Mouse (Mus musculus) WW6 (cell line): ENCODE data around the gene Dnah11.
"Not testable (repeated sequence)": the region's sequence is repeated elsewhere in the genome, so short reads cannot be mapped to it uniquely, and the experiment has no call there.

ENCODE experiments used
- DNase-seq: peaks from one replicate; pipeline ENCODE4 v3.0.0-alpha.2; 2013; ENCODE audit warnings: low read depth, low spot score

Dnah11 gene

DNA sequence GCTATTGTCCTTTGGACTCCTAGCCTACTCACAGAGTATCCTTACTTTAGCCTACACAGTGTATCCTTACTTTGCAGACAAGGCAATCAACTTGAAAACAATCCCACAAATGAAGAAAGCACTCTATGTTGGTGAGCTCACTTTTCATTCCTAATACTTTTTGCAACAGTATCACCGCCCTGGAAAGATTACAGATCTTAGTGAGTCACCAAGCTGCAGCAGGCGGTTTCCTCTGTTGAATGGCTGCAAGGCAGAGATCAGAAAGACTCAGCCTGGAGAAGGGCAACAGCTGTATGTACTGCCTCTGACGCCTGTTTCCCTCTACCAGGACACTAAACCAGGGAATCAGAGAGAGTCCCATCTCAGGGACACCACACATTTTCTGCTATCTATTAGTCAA is 218.5 kb downstream of the Dnah11 start:
- no peak for DNase-seq

DNA sequence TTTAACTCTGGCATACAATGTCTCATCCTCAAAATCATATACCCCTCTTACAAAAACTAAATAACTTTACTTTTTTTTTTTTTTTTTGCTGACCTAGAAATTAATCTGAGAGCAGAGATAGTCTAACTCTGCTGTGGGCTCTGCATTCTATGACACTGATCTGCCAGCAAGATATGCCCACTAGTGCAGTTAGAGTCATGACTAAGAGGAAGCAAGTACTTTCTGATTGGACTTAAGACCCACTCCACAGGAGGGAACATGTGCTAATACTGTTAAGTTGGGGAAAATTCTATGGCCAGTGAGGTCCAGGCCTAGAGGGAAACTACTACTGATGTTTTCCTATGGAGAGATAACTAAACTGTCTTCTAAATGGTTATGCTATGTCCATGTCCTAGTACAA is 225.1 kb downstream of the Dnah11 start:
- no peak for DNase-seq

DNA sequence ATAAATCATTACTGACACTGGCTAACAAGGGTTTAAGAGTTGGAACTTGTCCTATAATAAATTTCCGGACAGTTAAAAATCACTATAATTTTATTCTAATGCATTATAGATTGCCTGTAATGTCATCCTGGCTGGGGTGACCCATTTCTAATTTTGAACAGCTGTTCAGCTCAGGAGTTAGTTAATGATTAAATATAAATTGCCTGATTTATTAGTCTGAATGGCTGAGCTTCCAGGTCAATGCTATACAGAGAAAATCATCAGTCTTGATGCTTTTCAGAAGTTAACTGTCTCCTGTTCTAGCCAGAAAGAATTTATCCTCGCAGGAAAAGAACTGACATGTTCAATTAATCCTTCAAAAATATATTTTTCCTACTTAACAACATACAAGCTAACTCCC is 236.1 kb downstream of the Dnah11 start:
- DNase-seq = no peak

DNA sequence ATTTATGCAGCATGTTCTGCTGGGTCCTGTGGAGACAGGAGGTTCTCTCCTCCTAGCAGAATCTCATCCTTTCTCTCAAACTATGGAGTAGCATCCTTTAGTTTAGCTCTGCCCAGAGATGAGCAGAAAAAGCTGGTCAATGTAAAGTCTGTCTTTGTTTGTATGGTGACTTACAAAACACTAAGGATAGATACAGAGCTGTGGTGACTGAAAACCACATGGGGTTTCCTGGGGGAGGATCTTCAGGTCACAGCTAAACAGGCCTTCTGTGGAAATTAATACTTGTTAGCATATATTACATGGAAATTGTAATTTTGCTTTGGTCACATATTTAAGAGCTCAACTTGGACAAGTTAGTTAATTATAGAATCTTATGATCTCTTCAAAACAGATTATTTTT is 239.6 kb downstream of the Dnah11 start:
- DNase-seq = no peak

DNA sequence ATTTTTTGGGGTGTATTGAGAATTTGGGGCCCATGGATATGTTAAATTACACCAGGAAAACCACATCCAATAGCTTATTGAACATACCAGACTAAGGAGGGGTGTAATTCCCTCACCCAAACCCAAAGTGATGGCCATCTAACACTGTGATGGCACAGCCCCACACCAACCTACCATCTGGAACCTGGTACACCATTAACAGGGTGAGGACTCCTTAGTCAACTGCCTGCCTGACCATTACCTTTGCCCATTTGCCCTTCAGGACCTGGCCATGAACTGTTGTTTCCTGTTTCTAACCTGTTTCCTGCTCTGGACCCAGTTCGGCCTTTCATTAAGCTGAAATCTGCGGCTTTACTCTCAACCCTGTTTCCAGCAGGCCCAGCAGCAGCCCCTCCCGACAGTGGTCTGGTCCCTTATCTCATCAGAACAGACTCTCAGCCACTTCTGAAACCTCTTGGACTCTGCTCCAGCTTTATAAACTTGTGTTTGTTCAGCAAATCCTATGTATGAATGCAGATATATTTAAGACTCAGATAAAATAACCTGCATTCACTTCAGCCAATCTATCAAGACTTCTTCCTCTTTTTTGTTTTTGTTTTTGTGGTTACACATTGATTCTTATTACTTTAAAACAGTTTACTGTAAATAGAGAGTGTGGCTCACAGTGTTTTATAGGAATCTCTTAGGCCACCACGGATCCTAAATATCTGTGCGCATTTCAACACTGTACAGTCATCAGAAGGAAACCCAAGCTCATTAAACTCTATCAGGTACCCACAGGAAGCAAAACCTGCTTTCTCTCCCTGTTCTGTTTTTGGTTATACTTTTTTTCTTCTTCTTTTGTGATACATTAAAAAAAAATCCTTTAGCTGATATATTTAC is 251.8 kb downstream of the Dnah11 start:
- DNase-seq = no peak

DNA sequence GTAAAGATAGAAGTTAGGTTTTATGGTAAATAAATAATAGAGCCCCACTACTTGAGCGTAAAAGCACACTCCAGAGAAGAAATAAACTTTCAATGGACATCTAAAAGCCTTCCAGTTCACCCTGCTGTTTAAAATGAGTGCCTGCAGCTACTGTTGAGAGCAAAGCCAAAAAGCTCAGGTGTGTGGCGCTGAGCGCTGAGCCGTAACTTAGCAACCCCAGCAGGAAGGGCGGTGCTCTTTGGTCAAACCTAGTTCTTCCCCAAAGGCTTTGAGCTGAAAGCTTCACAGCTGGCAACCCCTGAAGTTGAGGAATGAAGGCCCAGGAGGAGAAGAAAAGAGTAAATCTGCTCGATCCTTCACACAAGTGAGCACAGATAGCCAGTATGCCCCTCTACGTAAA is 256.9 kb downstream of the Dnah11 start:
- DNase-seq = peak; percentile 31

DNA sequence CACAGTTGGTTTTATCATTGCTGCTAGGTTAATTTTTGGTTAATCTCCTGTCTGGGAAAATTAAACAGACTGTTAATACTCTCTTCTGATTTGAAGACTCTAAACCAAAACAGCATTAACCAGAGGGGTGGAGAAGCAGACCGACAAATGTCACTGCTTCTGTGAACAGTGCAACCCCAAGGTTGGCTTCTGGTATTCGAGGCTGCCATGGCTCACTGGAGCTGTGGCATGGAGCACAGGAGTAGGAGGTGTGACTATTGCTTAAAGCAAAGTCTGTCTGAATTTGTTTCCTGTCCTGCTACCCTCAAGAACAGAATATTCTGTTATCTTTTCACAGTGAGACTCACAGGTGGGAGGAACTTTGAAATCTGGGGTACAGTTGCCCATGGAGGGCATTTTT is 260.6 kb downstream of the Dnah11 start:
- no peak for DNase-seq

DNA sequence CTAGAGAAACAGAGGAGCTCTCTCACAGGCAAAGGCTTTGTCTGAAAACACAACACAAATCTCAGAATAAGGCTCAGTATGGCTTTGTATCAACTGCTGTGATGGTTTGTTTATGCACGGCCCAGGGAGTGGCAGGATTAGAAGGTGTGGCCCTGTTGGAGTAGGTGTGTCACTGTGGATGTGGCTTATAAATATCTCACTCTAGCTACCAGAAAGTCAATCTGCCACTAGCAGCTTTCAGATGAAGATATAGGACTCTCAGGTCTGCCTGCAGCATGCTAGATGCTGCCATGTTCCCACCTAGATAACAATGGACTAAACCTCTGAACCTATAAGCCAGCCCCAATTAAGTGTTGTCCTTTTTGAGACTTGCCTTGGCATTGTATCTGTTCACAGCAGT is 266.8 kb downstream of the Dnah11 start:
- no peak for DNase-seq

DNA sequence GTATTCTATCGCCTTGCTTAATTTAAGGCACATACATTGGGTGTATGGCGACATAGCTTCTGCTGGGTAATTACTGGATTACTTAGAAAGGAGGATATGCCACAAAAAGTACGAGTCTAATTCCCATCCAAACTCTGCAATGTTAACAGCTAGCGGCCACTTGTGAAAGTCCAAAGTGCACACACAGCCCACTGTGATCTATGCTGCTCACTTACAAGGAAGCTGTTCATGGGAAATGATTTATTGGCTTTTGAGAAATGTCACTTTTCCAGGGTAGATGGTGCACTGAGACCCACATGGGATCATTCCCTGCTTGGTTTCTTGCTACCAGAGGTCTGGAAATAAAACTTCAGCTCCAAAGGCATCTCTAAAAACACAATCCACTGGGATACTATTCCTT is 269.1 kb downstream of the Dnah11 start:
- DNase-seq = no peak

DNA sequence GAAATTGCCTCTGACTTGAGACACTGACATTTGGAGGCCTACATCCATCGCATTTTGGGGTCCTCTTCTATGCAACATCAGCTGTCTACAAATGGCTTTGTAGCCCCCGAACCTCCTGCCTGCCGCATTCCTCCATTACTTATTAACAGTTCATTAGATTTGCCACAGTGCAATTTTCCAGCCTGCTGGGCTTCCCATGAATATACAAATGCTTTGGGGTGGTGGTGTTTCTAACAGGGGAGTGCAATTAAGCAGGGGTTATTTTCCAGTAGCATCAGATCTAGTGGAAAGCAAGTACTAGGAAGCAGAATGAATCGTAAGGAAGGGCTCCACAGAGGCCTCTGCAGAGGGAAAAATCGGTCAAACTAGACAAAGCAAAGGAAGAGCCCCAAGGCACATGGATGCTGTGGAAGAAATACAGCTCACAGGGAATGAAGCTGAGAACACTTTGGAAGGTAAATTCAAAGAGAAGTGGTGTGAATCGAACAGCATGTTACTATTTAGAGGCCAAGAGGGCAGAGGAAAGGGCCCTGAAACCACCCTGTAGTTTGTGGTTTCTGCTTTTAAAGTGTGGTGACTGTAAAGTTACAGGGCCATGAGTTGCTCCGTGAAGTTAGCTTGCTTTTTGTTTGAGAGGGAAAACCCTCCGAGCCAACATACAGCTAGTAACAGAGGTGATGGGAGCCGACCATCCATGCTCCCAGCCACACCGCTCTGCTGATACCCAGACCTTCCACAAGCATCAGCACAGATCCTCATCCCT is 282.8 kb downstream of the Dnah11 start:
- no peak for DNase-seq

DNA sequence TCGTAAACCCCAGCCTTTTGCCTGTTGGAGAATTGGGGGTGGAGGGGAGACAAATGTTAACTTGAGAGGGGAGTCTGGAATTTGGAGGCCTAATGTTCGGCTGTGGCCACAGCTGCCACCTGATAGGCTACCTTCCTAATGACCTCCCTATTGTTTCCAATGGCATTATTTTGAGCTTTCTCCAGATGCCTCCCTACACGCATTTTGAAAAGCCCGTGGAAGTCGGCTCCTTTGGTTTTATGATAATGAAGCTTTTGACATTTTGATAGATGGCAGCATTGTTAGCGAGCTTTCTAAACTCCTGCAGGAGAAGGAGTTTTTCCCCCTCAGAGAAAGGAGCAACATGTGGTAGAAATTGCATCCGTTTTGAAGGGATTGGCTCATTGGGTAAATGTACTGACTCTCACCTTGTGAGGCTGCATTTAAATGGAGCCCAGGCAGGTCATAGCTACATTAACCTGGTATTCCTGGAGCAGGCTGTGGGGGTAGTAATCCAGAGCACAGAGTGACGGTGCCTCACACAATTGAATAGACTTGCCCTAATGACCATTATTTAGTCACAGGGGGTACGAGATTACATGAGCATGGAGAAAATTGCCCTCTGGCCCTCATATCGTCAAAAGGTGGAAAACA is 284.1 kb downstream of the Dnah11 start:
- DNase-seq = no peak

DNA sequence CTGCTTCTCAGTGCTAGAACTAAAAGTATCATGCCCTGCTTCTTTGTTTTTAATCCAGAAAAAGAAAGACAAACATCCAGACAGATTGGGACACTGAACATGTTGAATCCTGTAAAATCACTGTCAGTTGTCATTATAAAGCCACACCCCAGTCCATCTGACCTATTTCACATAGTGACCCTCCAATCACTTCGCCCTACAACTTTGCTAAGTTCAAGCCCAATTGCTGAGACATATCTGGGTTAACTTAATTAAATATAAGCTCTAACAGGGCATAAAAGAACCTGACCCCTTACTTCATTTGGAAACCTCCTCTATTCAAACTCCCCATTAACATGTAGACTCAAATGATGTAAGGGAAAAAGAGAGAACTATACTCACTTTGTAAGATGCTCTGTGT is 287.4 kb downstream of the Dnah11 start:
- no peak for DNase-seq

DNA sequence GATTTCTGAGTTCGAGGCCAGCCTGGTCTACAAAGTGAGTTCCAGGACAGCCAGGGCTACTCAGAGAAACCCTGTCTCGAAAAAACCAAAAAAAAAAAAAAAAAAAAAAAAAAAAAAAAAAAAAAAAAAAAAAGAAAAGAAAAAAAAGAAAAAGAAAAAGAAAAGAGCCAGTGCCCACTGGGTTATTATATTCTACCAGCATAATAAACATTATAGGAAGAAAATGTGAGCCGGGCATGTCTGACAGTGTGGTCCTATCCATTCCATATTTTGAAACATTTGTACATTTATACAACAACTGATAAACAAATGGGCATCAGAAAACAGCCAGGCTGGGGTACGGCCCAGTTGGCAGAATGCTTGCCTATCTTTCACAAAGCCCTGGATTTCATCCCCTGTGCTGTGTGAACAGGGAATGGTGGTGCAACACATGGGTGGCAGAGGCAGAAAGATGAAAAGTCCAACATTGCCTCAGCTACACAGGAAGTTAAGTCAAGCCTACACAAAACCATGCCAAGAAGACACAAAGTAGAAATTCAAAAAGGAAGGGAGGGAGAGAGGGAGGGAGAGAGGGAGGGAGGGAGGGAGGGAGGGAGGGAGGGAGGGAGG is 293.5 kb downstream of the Dnah11 start:
- not testable (repeated sequence) for DNase-seq

DNA sequence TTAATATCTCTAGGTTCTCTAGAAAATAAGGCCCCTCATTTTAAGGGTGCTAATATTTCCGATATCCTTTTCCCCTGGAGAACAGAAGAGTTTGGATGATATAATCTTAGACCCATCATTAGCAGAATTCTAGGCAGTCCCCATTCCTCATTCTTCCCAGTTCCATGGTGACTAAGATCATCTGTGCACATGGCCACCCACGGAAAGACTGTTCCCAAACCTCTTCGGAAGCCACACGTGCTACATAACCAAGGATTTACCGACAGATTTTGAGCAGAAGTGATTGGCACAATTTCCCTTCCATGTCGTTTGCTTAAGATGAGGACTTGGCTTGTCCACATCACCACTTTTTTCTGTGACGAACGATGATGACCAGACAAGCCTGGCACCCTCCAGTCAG is 295.2 kb downstream of the Dnah11 start:
- DNase-seq = no peak

DNA sequence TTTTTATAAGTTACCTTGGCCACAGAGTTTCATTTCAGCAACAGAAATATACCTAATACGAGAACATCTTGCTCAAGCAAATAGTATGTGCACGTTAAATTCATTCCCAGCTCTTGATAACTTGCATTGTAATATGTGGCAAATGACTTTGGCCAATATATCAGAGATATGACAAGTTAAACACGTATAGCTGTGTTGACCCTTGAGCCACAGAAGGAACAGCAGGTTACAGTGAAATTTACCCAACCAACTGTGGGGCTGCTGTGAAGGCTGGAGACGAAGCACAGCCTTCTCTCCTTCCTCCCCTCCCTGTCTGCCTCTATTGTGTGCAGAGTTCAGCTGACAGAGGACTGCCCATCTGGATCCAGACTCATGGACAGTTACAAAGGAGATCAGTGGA is 297.5 kb downstream of the Dnah11 start:
- DNase-seq = not testable (repeated sequence)

DNA sequence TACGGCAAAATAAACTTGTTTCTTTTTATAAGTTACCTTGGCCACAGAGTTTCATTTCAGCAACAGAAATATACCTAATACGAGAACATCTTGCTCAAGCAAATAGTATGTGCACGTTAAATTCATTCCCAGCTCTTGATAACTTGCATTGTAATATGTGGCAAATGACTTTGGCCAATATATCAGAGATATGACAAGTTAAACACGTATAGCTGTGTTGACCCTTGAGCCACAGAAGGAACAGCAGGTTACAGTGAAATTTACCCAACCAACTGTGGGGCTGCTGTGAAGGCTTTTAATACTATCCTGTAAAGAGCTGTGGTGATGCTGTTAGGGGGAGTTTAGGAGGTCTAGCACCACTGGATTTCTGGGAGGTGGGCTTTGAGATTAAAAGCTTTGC is 298.0 kb downstream of the Dnah11 start:
- DNase-seq = not testable (repeated sequence)

DNA sequence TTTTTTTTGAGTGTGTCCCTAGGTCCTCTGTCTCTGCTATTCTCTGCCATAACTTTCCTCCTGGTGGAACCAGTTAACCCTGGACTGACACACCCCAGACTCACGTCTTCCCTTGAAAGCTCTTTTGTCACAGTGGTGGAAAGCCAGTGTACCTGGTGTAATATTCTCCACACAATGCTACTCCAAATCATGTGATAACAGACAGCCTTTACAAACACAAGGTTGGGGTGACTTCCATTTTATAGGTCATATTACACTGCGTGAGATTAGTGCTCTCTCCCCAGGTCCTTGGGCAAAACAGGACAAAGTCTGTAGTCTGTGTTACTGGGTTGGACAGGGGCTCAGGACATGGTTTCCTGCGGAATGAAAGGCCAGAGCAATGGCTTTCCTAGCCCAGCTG is 311.4 kb downstream of the Dnah11 start:
- DNase-seq = no peak

DNA sequence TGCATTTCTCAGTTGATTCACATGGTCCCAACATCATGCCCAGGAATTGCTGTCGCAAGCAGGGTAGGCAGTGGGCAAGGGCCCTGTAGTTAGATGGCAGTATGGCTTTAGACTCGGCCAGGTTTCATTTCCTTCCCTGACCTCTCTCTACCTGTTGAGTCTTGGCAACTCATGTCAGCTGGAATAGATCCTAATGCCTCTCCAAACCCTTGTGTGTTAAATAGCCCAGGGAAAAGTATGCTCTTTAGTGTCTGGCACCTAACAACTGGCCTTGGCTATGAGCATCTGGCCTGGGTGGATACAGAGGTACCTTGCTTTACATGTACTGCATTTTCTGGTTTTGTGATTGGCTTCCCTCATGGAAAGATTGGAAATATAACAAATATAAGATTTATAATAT is 314.2 kb downstream of the Dnah11 start:
- no peak for DNase-seq

DNA sequence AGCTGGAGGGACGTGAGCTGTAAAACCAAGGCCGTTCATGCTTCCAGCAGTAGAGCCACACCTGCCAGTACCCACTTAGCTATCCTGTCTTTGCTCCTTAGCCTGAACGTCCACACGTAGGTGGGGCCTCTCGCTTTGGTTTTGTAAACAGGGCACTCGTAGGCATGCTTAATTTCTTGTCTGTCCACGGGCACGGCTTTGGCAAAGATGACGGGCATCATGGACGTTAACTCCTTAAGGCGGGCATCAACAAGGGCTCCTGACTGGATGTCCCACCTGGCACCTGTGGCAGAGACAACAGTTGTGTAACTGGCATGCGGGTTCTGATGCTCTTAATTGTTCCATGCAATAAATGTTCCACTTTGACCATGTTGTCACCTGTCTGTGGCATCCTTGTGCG is 320.5 kb downstream of the Dnah11 start:
- no peak for DNase-seq

DNA sequence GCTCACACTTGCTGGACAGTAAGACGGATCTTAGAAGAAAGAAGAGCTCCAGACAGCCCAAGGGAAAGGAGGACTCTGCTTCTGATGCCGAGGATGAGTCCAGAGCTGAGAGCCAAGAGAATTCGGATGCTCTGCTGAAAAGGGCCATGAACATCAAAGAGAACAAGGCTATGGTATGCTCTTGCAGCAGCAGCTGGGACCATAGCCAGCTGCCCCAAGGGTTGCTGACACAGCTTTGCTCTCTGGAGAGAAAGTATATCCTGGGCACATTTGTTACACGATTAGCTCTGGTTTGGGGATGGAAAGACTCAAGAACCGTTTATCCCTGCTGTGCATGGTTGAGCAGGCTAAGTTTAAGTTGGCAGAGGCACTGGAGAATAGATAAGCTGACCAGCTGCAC is 326.6 kb downstream of the Dnah11 start:
- no peak for DNase-seq

DNA sequence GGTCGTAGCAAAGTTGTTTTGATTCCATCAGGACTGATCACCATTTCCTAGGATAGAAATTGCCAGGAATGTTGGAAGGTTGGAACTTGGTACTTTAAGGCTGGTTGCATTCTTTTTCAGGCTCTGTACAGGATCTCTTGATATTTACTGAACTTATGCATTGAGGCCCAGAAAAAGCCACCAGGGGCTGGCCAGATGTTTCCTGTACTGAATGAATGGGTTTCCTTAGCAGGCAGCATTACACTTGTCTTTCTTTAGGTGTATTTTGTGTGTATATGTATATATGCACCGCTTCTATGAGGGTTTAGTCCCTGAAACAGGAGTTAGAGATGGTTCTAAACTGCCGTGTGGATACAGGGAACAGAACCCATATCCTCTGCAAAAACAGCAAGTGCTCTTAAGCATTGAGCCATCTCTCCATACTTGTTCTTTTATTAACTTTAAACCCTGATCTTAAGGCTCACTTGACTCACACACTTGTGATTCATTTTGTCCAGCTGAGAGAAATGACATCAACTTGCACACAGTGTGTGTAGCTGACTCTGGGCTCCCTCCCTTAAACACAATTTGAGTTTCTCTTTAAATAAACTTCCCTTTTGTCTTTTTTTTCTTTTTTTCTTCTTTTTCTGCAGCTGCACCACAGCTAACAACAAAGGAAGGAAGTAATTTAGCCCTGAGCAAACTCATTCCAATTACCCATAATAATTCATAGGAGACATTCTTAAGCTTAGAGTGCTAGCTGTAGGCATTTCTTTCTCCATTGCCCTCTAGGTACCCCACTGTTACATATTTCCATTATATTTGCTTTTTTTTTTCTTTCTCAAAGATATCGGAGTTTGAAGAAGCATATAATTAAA is 330.9 kb downstream of the Dnah11 start:
- no peak for DNase-seq
